In the genomic region with DNA sequence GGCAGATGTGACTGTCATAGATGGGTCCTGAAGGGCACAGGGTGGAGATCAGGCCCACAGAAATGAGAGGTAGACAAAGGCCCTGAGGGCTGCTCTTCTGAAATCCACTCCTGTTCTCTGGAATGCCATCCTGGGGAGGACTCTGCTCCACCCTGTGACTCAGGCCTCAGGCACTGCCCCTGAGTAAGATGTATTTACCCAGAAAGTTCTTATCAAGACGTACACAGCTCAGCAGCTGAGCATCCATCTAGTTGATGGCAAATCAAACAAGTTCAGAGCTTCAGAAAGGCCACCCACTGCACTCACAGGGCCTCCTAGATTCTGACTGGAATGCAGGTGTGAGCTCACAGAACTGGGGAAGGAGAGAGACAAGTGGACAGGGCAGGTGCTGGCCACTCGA, we compare ENCODE assay signal across 12 mouse cellular contexts. TPM values are rescaled to one million over a fixed set of nuclear protein-coding genes. Genes with fewer than 3 reads are reported as not detected.
DNase-seq lines count a peak whose midpoint lies in the region; ATAC-seq and TF ChIP-seq lines count a peak whose summit lies in the region.
"Had no signal": no experiment of that assay in that cellular context is flagged by ENCODE, and none has a peak within 500 bp of the region (broad histone marks: within the 10 kb centered on the region; RNA-seq: fewer than 3 reads in every experiment).

No protein-coding gene starts in this region.

- no peak overlapping the region for H3K27ac ChIP-seq in intestine, postnatal 0 days (ENCODE audit: low read depth, low read length)
- peak overlapping the region; percentile 95 for H3K27ac ChIP-seq in lung, embryonic 16.5 days (ENCODE audit: low read length)
- no peak overlapping the region for H3K27ac ChIP-seq in hindbrain, embryonic 13.5 days
- no peak overlapping the region for H3K27ac ChIP-seq in midbrain, embryonic 16.5 days (ENCODE audit: low read length)
- H3K27ac ChIP-seq: limb, embryonic 10.5 days had no signal

- H3K4me3 ChIP-seq in intestine, postnatal 0 days (ENCODE audit: low read depth, low read length) = no peak overlapping the region
- H3K4me3 ChIP-seq in lung, embryonic 16.5 days (ENCODE audit: low read length) = no peak overlapping the region
- H3K4me3 ChIP-seq in hindbrain, embryonic 13.5 days = no peak overlapping the region
- H3K4me3 ChIP-seq in midbrain, embryonic 16.5 days (ENCODE audit: low read depth, low read length) = no peak overlapping the region
- H3K4me3 ChIP-seq: limb, embryonic 10.5 days had no signal

- H3K9ac ChIP-seq in intestine, postnatal 0 days (ENCODE audit: low read depth, low read length) = no peak overlapping the region
- 0 out of 2 replicates have a peak overlapping the region, but pooled peaks have one; percentile 12 for H3K9ac ChIP-seq in lung, embryonic 16.5 days (ENCODE audit: low read length)
- no peak overlapping the region for H3K9ac ChIP-seq in hindbrain, embryonic 13.5 days
- no peak overlapping the region for H3K9ac ChIP-seq in midbrain, embryonic 16.5 days (ENCODE audit: low read depth, low read length)

- no peaks in the 10 kb centered on the region for H3K27me3 ChIP-seq in intestine, postnatal 0 days (replicated peaks; ENCODE audit: control insufficient read depth, insufficient read depth, low read length)
- H3K27me3 ChIP-seq in lung, embryonic 16.5 days (ENCODE audit: control insufficient read depth, insufficient read depth, low read depth, low read length) = no peaks in the 10 kb centered on the region
- H3K27me3 ChIP-seq in hindbrain, embryonic 13.5 days = 0 out of 2 replicates have a peak, but pooled peaks cover 2% of the 10 kb centered on the region
- H3K27me3 ChIP-seq in midbrain, embryonic 16.5 days (ENCODE audit: control insufficient read depth, insufficient read depth, low read depth, low read length) = no peaks in the 10 kb centered on the region

- no peak overlapping the region for H3K4me2 ChIP-seq in intestine, postnatal 0 days (replicated peaks; ENCODE audit: low read depth)
- no peak overlapping the region for H3K4me2 ChIP-seq in lung, embryonic 16.5 days (ENCODE audit: low read depth, low read length)
- H3K4me2 ChIP-seq in hindbrain, embryonic 13.5 days = no peak overlapping the region
- no peak overlapping the region for H3K4me2 ChIP-seq in midbrain, embryonic 16.5 days (ENCODE audit: low read length)

- TF ChIP-seq CTCF in intestine, postnatal 0 days (IDR thresholded peaks at IDR 0.05; ENCODE audit: low read depth) = no peak

- H3K9me3 ChIP-seq in intestine, postnatal 0 days (ENCODE audit: control insufficient read depth) = no peaks in the 10 kb centered on the region
- H3K9me3 ChIP-seq in lung, embryonic 16.5 days (ENCODE audit: control insufficient read depth, low read length) = no peaks in the 10 kb centered on the region
- H3K9me3 ChIP-seq in hindbrain, embryonic 13.5 days = no peaks in the 10 kb centered on the region
- H3K9me3 ChIP-seq in midbrain, embryonic 16.5 days (replicated peaks; ENCODE audit: control insufficient read depth, low read length, poor library complexity, severe bottlenecking) = no peaks in the 10 kb centered on the region
- H3K9me3 ChIP-seq: limb, embryonic 10.5 days had no signal

- H3K4me1 ChIP-seq in intestine, postnatal 0 days (replicated peaks; ENCODE audit: control insufficient read depth, insufficient read depth, low read length) = no peaks in the 10 kb centered on the region; the same call in 1 of the 2 replicates
- peaks cover 17% of the 10 kb centered on the region for H3K4me1 ChIP-seq in lung, embryonic 16.5 days (replicated peaks; ENCODE audit: control insufficient read depth, insufficient read depth, low read length)
- 0 out of 2 replicates have a peak, but pooled peaks cover under 1% of the 10 kb centered on the region for H3K4me1 ChIP-seq in hindbrain, embryonic 13.5 days (replicated peaks)
- H3K4me1 ChIP-seq in midbrain, embryonic 16.5 days (ENCODE audit: control insufficient read depth, insufficient read depth, low read length) = no peaks in the 10 kb centered on the region
- H3K4me1 ChIP-seq: limb, embryonic 10.5 days had no signal

- DNase-seq in urinary bladder, postnatal 14 days (ENCODE audit: low spot score) = peak; percentile 59
- DNase-seq in urinary bladder, postnatal 4 days (ENCODE audit: low spot score in 2 of 2) = no peak
- DNase-seq in cerebellum, adult 11 months = no peak
- DNase-seq: cerebellum, postnatal 36 days; heart, postnatal 4 days; kidney, adult 2 months; retina, postnatal 1 day had no signal

- WGBS in intestine, postnatal 0 days = 27% methylated on average over 2 of the region's 2 CpGs
- WGBS in lung, embryonic 16.5 days = 12% methylated on average over 2 of the region's 2 CpGs
- 55% methylated on average over 2 of the region's 2 CpGs for WGBS in hindbrain, embryonic 13.5 days
- 57% methylated on average over 2 of the region's 2 CpGs for WGBS in midbrain, embryonic 16.5 days

- ATAC-seq in intestine, postnatal 0 days = 0 out of 2 replicates have a peak, but pooled peaks have one; percentile 26
- ATAC-seq in lung, embryonic 16.5 days (ENCODE audit: low read depth) = peak; percentile 84
- ATAC-seq in hindbrain, embryonic 13.5 days (ENCODE audit: low FRiP score) = no peak
- ATAC-seq in midbrain, embryonic 16.5 days = no peak

- H3K36me3 ChIP-seq in intestine, postnatal 0 days (ENCODE audit: control insufficient read depth, insufficient read depth) = no peaks in the 10 kb centered on the region
- H3K36me3 ChIP-seq in lung, embryonic 16.5 days (ENCODE audit: control insufficient read depth, insufficient read depth, low read length) = no peaks in the 10 kb centered on the region
- no peaks in the 10 kb centered on the region for H3K36me3 ChIP-seq in hindbrain, embryonic 13.5 days
- H3K36me3 ChIP-seq in midbrain, embryonic 16.5 days (ENCODE audit: control insufficient read depth, insufficient read depth, low read length) = no peaks in the 10 kb centered on the region
- H3K36me3 ChIP-seq: limb, embryonic 10.5 days had no signal

RNA-seq across cellular contexts. Expression of gene Ano1, which starts 4.0 kb away (rescaled TPM):
- polyA plus RNA-seq in intestine, postnatal 0 days (2015; fragmentation: Nextera tagmentation; extraction: Ambion mirVana) = 9.0 and 9.3 TPM in 2 replicates
- 111 and 114 TPM in 2 replicates for polyA plus RNA-seq in lung, embryonic 16.5 days (2015; fragmentation: Nextera tagmentation; extraction: Ambion mirVana)
- polyA plus RNA-seq in hindbrain, embryonic 13.5 days (2015; fragmentation: Nextera tagmentation; extraction: Ambion mirVana) = 5.0 and 5.9 TPM in 2 replicates
- polyA plus RNA-seq in midbrain, embryonic 16.5 days (2015; fragmentation: Nextera tagmentation; extraction: Ambion mirVana) = 9.8 and 11.2 TPM in 2 replicates

Comparison
In these comparisons a context has a peak if more than half of its experiments do, and no peak if none do; other contexts are left out.
1. ATAC-seq: peak in intestine, postnatal 0 days (single experiment) and lung, embryonic 16.5 days (single experiment); none in hindbrain, embryonic 13.5 days (single experiment) and midbrain, embryonic 16.5 days (single experiment).